Comparison of ENCODE assay signal across 22 mouse cellular contexts in the genomic region with DNA sequence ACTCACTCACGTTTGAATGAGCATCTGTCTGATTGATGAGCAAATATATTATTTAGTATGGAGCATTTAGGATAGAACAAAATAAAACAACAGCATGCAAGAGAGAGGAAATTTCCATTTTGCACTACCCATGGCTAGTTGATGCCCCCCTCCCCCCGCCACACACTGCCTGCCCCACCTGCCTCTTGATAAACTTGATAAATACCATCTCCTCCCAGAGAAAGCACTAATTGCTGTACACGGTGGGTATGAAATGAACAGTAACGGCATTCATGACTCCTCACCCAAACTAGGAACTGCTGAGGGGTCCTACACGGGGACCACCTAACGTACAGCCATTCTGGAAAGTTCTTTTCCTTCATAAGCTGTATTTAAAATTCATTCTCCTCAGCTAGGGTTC.
"Had no signal": no experiment of that assay in that cellular context is flagged by ENCODE, and none has a peak within 500 bp of the region (broad histone marks: within the 10 kb centered on the region; RNA-seq: fewer than 3 reads in every experiment).

No protein-coding gene starts in this region.

- ATAC-seq: intestine, embryonic 15.5 days; midbrain, embryonic 15.5 days had no signal

- H3K9me3 ChIP-seq: intestine, embryonic 15.5 days; kidney, embryonic 15.5 days; limb, embryonic 12.5 days; limb, embryonic 15.5 days; megakaryocyte, embryonic 14.5 days; midbrain, embryonic 12.5 days; midbrain, embryonic 15.5 days; neural tube, embryonic 12.5 days; neural tube, embryonic 15.5 days had no signal

- H3K27ac ChIP-seq: intestine, embryonic 15.5 days; kidney, embryonic 15.5 days; limb, embryonic 12.5 days; limb, embryonic 15.5 days; macrophage; midbrain, embryonic 12.5 days; midbrain, embryonic 15.5 days; neural tube, embryonic 12.5 days; neural tube, embryonic 15.5 days; stomach, postnatal 0 days had no signal

- H3K9ac ChIP-seq: intestine, embryonic 15.5 days; kidney, embryonic 15.5 days; limb, embryonic 12.5 days; limb, embryonic 15.5 days; midbrain, embryonic 12.5 days; midbrain, embryonic 15.5 days; neural tube, embryonic 12.5 days; neural tube, embryonic 15.5 days had no signal

- H3K4me1 ChIP-seq: intestine, embryonic 15.5 days; kidney, embryonic 15.5 days; limb, embryonic 15.5 days; midbrain, embryonic 12.5 days; midbrain, embryonic 15.5 days; neural tube, embryonic 12.5 days; neural tube, embryonic 15.5 days had no signal

- H3K27me3 ChIP-seq: intestine, embryonic 15.5 days; kidney, embryonic 15.5 days; limb, embryonic 12.5 days; limb, embryonic 15.5 days; megakaryocyte, embryonic 14.5 days; midbrain, embryonic 15.5 days; neural tube, embryonic 12.5 days; neural tube, embryonic 15.5 days had no signal

- H3K4me3 ChIP-seq: intestine, embryonic 15.5 days; kidney, embryonic 15.5 days; limb, embryonic 12.5 days; limb, embryonic 15.5 days; megakaryocyte, embryonic 14.5 days; midbrain, embryonic 12.5 days; midbrain, embryonic 15.5 days; neural tube, embryonic 12.5 days; neural tube, embryonic 15.5 days had no signal

- H3K36me3 ChIP-seq: intestine, embryonic 15.5 days; kidney, embryonic 15.5 days; limb, embryonic 12.5 days; limb, embryonic 15.5 days; midbrain, embryonic 12.5 days; midbrain, embryonic 15.5 days; neural tube, embryonic 12.5 days; neural tube, embryonic 15.5 days had no signal

- H3K4me2 ChIP-seq: intestine, embryonic 15.5 days; kidney, embryonic 15.5 days; limb, embryonic 12.5 days; limb, embryonic 15.5 days; midbrain, embryonic 12.5 days; midbrain, embryonic 15.5 days; neural tube, embryonic 12.5 days; neural tube, embryonic 15.5 days had no signal

- DNase-seq: kidney, adult 11 months; kidney, adult 8-10 months; kidney, postnatal 10 days; kidney, postnatal 36 days; layer of hippocampus, postnatal 36 days; left cerebral cortex, postnatal 4 days; lung, adult 2 months; right cerebral cortex, adult 18-20 months; right cerebral cortex, postnatal 14 days; right cerebral cortex, postnatal 4 days; thymus, postnatal 25 days had no signal
